Mouse (Mus musculus) forebrain, embryonic 16.5 days (tissue): ENCODE data around the gene Mier1. TPM values are rescaled to one million over a fixed set of nuclear protein-coding genes. Genes with fewer than 3 reads are reported as not detected.
A peak's percentile ranks its signal among the peaks of the same experiment; 100 is the strongest.

Source experiments
- ATAC-seq: fragments of 200-750 bp; cut with Nextera tagmentation; 2 replicates; pipeline ENCODE4 v1.8.0; 2017; ENCODE audit warnings: mild to moderate bottlenecking, moderate library complexity
- H3K27ac ChIP-seq: fragments of 300-500 bp; sonication (generic); 2 replicates; pipeline ENCODE4 v1.5.1; 2014; ENCODE audit warnings: low read length, control low read depth
- H3K27me3 ChIP-seq: fragments of 300-500 bp; sonication (generic); replicated peaks from 2 replicates; pipeline ENCODE4 v1.6.1; 2014; ENCODE audit warnings: low read length; ENCODE audit not compliant: control insufficient read depth, insufficient read depth
- H3K36me3 ChIP-seq: fragments of 300-500 bp; sonication (generic); 2 replicates; pipeline ENCODE4 v1.6.1; 2014; ENCODE audit not compliant: control insufficient read depth, insufficient read depth
- H3K4me1 ChIP-seq: fragments of 300-500 bp; sonication (generic); replicated peaks from 2 replicates; pipeline ENCODE4 v1.6.1; 2014; ENCODE audit warnings: low read length; ENCODE audit not compliant: control insufficient read depth, insufficient read depth
- H3K4me2 ChIP-seq: fragments of 300-500 bp; sonication (generic); 2 replicates; pipeline ENCODE4 v1.6.1; 2014; ENCODE audit warnings: mild to moderate bottlenecking, low read length, control low read depth
- H3K4me3 ChIP-seq: fragments of 300-500 bp; sonication (generic); replicated peaks from 2 replicates; pipeline ENCODE4 v1.5.1; 2014; ENCODE audit warnings: mild to moderate bottlenecking, low read length, control low read depth
- H3K9ac ChIP-seq: fragments of 300-500 bp; sonication (generic); replicated peaks from 2 replicates; pipeline ENCODE4 v1.6.1; 2014; ENCODE audit warnings: low read depth, low read length, control low read depth
- H3K9me3 ChIP-seq: fragments of 300-500 bp; sonication (generic); 2 replicates; pipeline ENCODE4 v1.6.1; 2016; ENCODE audit warnings: low read length; ENCODE audit not compliant: control insufficient read depth
- WGBS: fragments of 180-500 bp; shearing (Covaris S2); extraction: QIAGEN DNeasy Blood & Tissue Kit; methylation state at CpG from one replicate; pipeline ENCODE4 v1.1.7; 2014; 5-methylcytosine and 5-hydroxymethylcytosine counted together
- polyA plus RNA-seq: library from polyadenylated mRNA; unstranded; fragments of >200 nt; fragmentation: Nextera tagmentation; extraction: Ambion mirVana; gene quantifications from 2 replicates; pipeline ENCODE4 v1.2.1, GENCODE M21; 2015

The Mier1 gene
- polyA plus RNA-seq, 1 experiment from 2014 or later, result 34.0 TPM

GRCm38 (mm10) chr4:103179581-103179980 lies 65.4 kb downstream of the Mier1 start:
- H3K36me3 ChIP-seq, result peaks cover 6% of the 10 kb centered on the region
- H3K9ac ChIP-seq, result no peak overlapping the region
- peaks cover 14% of the 10 kb centered on the region for H3K4me1 ChIP-seq
- H3K27ac ChIP-seq, result no peak overlapping the region
- H3K4me3 ChIP-seq, result no peak overlapping the region
- H3K27me3 ChIP-seq, result no peaks in the 10 kb centered on the region
- ATAC-seq, result peak; percentile 47; the same call in 1 of the 2 replicates
- H3K4me2 ChIP-seq, result no peak overlapping the region
- WGBS, result 32% methylated on average over 3 of the region's 3 CpGs
- no peaks in the 10 kb centered on the region for H3K9me3 ChIP-seq

DNA sequence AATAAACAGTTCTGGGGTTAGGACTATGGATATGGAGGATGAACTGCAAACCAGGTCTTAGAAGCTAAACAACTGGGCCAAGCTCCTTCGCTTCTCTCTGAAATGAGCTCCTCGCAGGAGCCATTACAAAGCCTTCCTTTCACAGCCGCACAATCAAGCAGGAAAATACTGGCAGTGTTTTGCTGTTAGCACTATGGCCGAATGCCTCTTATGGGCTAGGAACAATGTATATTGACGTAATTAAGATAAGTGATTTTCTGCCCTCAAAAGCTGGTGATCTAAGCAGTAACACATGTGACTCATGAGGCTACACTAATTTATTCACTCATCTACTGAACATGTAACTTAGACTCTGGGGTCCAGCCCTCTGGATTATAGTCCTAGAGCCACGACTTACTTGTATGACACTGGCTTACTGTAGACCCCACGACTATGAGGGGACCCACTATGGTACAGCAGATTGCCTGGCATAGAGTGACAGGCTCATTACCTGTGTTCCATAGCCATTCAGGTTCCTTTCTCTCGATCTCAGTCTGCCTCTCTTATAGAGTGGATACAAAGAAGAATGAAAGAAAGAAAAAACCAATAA lies 66.2 kb downstream of the Mier1 start:
- Histone ChIP-seq H3K36me3 (peaks cover 6% of the 10 kb centered on the region), H3K4me3 (no peak overlapping the region), H3K27me3 (no peaks in the 10 kb centered on the region), H3K9me3 (no peaks in the 10 kb centered on the region), H3K9ac (no peak overlapping the region), H3K27ac (no peak overlapping the region), H3K4me1 (peaks cover 14% of the 10 kb centered on the region), H3K4me2 (no peak overlapping the region)
- peak; percentile 45; the same call in 1 of the 2 replicates for ATAC-seq
- WGBS, result 13% methylated on average over 8 of the region's 8 CpGs

- Histone ChIP-seq H3K27ac (no peak overlapping the region), H3K4me2 (no peak overlapping the region), H3K27me3 (no peaks in the 10 kb centered on the region), H3K4me1 (no peaks in the 10 kb centered on the region), H3K36me3 (peaks cover 5% of the 10 kb centered on the region), H3K9ac (no peak overlapping the region), H3K9me3 (no peaks in the 10 kb centered on the region), H3K4me3 (no peak overlapping the region)
- no peak for ATAC-seq
- WGBS, result 86% methylated on average over 8 of the region's 8 CpGs
Measured at GRCm38 (mm10) chr4:103188786-103189640, 74.8 kb downstream of the Mier1 start.

GRCm38 (mm10) chr4:103192421-103192820 lies 78.2 kb downstream of the Mier1 start:
- H3K4me3 ChIP-seq, result no peak overlapping the region
- no peak overlapping the region for H3K4me2 ChIP-seq
- WGBS, result 89% methylated on average over 2 of the region's 2 CpGs
- no peak overlapping the region for H3K9ac ChIP-seq
- no peak overlapping the region for H3K27ac ChIP-seq
- H3K9me3 ChIP-seq, result no peaks in the 10 kb centered on the region
- H3K36me3 ChIP-seq, result peaks cover 3% of the 10 kb centered on the region; the same call in 1 of the 2 replicates
- H3K4me1 ChIP-seq, result no peaks in the 10 kb centered on the region
- ATAC-seq, result no peak
- H3K27me3 ChIP-seq, result no peaks in the 10 kb centered on the region

GRCm38 (mm10) chr4:103197401-103197800 lies 83.2 kb downstream of the Mier1 start:
- no peak overlapping the region for H3K27ac ChIP-seq
- ATAC-seq, result no peak
- H3K9ac ChIP-seq, result no peak overlapping the region
- no peaks in the 10 kb centered on the region for H3K9me3 ChIP-seq
- H3K4me2 ChIP-seq, result no peak overlapping the region
- WGBS, result 90% methylated on average over 8 of the region's 8 CpGs
- H3K36me3 ChIP-seq, result peaks cover 7% of the 10 kb centered on the region; the same call in 1 of the 2 replicates
- no peaks in the 10 kb centered on the region for H3K4me1 ChIP-seq
- no peak overlapping the region for H3K4me3 ChIP-seq
- no peaks in the 10 kb centered on the region for H3K27me3 ChIP-seq

GRCm38 (mm10) chr4:103199086-103199485 lies 84.9 kb downstream of the Mier1 start:
- Histone ChIP-seq H3K4me2 (no peak overlapping the region), H3K36me3 (peaks cover 7% of the 10 kb centered on the region; the same call in 1 of the 2 replicates), H3K9ac (no peak overlapping the region), H3K4me3 (no peak overlapping the region), H3K9me3 (no peaks in the 10 kb centered on the region), H3K27ac (no peak overlapping the region), H3K27me3 (no peaks in the 10 kb centered on the region), H3K4me1 (peaks cover 6% of the 10 kb centered on the region)
- ATAC-seq, result no peak
- WGBS, result 42% methylated on average over 4 of the region's 4 CpGs

DNA sequence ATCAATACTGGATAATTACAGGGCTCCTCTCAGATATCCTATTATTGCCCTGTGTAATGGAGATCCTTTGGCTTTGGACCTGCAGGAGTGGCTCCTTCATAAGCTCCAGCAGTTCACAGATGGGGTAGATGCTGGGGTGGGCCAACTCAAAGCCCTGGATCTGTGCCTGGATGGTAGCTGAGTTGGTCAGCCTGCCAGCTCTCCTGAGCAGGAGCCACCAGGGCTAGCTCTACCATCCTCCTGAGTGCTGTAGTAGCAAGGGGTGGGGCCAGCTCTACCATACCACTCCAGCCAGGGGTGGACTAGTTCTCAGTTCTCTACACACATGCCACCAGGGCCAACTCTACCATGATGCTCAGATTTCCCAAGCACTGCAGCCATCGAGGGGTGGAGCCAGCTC lies 85.9 kb downstream of the Mier1 start:
- H3K4me3 ChIP-seq, result no peak overlapping the region
- no peak for ATAC-seq
- no peak overlapping the region for H3K27ac ChIP-seq
- H3K4me2 ChIP-seq, result no peak overlapping the region
- WGBS, result 96% methylated on average over 1 of the region's 1 CpGs
- no peaks in the 10 kb centered on the region for H3K27me3 ChIP-seq
- no peaks in the 10 kb centered on the region for H3K9me3 ChIP-seq
- no peak overlapping the region for H3K9ac ChIP-seq
- peaks cover 6% of the 10 kb centered on the region for H3K4me1 ChIP-seq
- peaks cover 7% of the 10 kb centered on the region; the same call in 1 of the 2 replicates for H3K36me3 ChIP-seq

- H3K27ac ChIP-seq, result no peak overlapping the region
- no peaks in the 10 kb centered on the region for H3K27me3 ChIP-seq
- H3K4me1 ChIP-seq, result peaks cover 6% of the 10 kb centered on the region
- no peak overlapping the region for H3K4me2 ChIP-seq
- H3K9ac ChIP-seq, result no peak overlapping the region
- H3K4me3 ChIP-seq, result no peak overlapping the region
- peaks cover 7% of the 10 kb centered on the region; the same call in 1 of the 2 replicates for H3K36me3 ChIP-seq
- 26% methylated on average over 2 of the region's 2 CpGs for WGBS
- ATAC-seq, result peak; percentile 43; the same call in 1 of the 2 replicates
- no peaks in the 10 kb centered on the region for H3K9me3 ChIP-seq
Measured at GRCm38 (mm10) chr4:103203646-103204045, 89.5 kb downstream of the Mier1 start.

GRCm38 (mm10) chr4:103208553-103208952 lies 94.4 kb downstream of the Mier1 start:
- Histone ChIP-seq H3K9ac (no peak overlapping the region), H3K27me3 (no peaks in the 10 kb centered on the region), H3K36me3 (no peaks in the 10 kb centered on the region; the same call in 1 of the 2 replicates), H3K4me3 (no peak overlapping the region), H3K9me3 (no peaks in the 10 kb centered on the region), H3K4me2 (no peak overlapping the region), H3K27ac (no peak overlapping the region), H3K4me1 (peaks cover 5% of the 10 kb centered on the region)
- no peak for ATAC-seq
- 93% methylated on average over 1 of the region's 1 CpGs for WGBS
